Mouse (Mus musculus) midbrain, embryonic 11.5 days (tissue): ENCODE results near the gene Thsd4. TPM values are rescaled to one million over a fixed set of nuclear protein-coding genes. Genes with fewer than 3 reads are reported as not detected.

ENCODE experiments used
- ATAC-seq: fragments of 200-750 bp; cut with Nextera tagmentation; 2 replicates; pipeline ENCODE4 v1.8.0; 2017; ENCODE audit warnings: moderate TSS enrichment, moderate library complexity; ENCODE audit not compliant: low FRiP score
- DNase-seq: peaks from one replicate; pipeline ENCODE4 v3.0.0; 2015; ENCODE audit warnings: low spot score; ENCODE audit errors: missing footprints
- H3K27ac ChIP-seq: fragments of 300-500 bp; sonication (generic); 2 replicates; pipeline ENCODE4 v1.5.1; 2014; ENCODE audit warnings: low read depth, low read length
- H3K27me3 ChIP-seq: fragments of 300-500 bp; sonication (generic); 2 replicates; pipeline ENCODE4 v1.6.1; 2014; ENCODE audit warnings: mild to moderate bottlenecking, low read length, moderate library complexity, mixed read lengths; ENCODE audit not compliant: control insufficient read depth, insufficient read depth
- H3K36me3 ChIP-seq: fragments of 300-500 bp; sonication (generic); 2 replicates; pipeline ENCODE4 v1.6.1; 2014; ENCODE audit warnings: mild to moderate bottlenecking, low read length, moderate library complexity, mixed read lengths; ENCODE audit not compliant: control insufficient read depth, insufficient read depth
- H3K4me1 ChIP-seq: fragments of 300-500 bp; sonication (generic); 2 replicates; pipeline ENCODE4 v1.6.1; 2014; ENCODE audit warnings: low read length; ENCODE audit not compliant: control insufficient read depth, insufficient read depth
- H3K4me2 ChIP-seq: fragments of 300-500 bp; sonication (generic); 2 replicates; pipeline ENCODE4 v1.6.1; 2014; ENCODE audit warnings: mild to moderate bottlenecking, moderate library complexity
- H3K4me3 ChIP-seq: fragments of 300-500 bp; sonication (generic); 2 replicates; pipeline ENCODE4 v1.5.1; 2014; ENCODE audit warnings: low read depth, low read length
- H3K9ac ChIP-seq: fragments of 300-500 bp; sonication (generic); 2 replicates; pipeline ENCODE4 v1.6.1; 2014; ENCODE audit warnings: low read length
- H3K9me3 ChIP-seq: fragments of 300-500 bp; sonication (generic); 2 replicates; pipeline ENCODE4 v1.6.1; 2016; ENCODE audit warnings: low read length; ENCODE audit not compliant: control insufficient read depth
- WGBS: fragments of 180-500 bp; shearing (Covaris S2); extraction: QIAGEN DNeasy Blood & Tissue Kit; methylation state at CpG from one replicate; pipeline ENCODE4 v1.1.7; 2014; 5-methylcytosine and 5-hydroxymethylcytosine counted together
- polyA plus RNA-seq: library from polyadenylated mRNA; unstranded; fragments of >200 nt; fragmentation: Nextera tagmentation; extraction: Ambion mirVana; gene quantifications from 2 replicates; pipeline ENCODE4 v1.2.1, GENCODE M21; 2014

The Thsd4 gene
- polyA plus RNA-seq, 1 experiment from 2014 or later: 6.4 TPM

- H3K27me3 ChIP-seq: no peaks in the 10 kb centered on the region
- 85% methylated on average over 3 of the region's 3 CpGs for WGBS
- no peak overlapping the region for H3K9ac ChIP-seq
- no peaks in the 10 kb centered on the region for H3K9me3 ChIP-seq
- ATAC-seq (no peak), DNase-seq (no peak)
- no peak overlapping the region for H3K27ac ChIP-seq
- H3K36me3 ChIP-seq: no peaks in the 10 kb centered on the region
- no peaks in the 10 kb centered on the region for H3K4me1 ChIP-seq
- no peak overlapping the region for H3K4me3 ChIP-seq
- no peak overlapping the region for H3K4me2 ChIP-seq
Measured at GRCm38 (mm10) chr9:59985900-59986572, 535.8 kb downstream of the Thsd4 start.

- no peaks in the 10 kb centered on the region for H3K9me3 ChIP-seq
- WGBS: 68% methylated on average over 2 of the region's 2 CpGs
Measured at GRCm38 (mm10) chr9:59981116-59981515, 540.7 kb downstream of the Thsd4 start.

GRCm38 (mm10) chr9:59971263-59971662 lies 550.6 kb downstream of the Thsd4 start:
- ATAC-seq (no peak), DNase-seq (no peak)
- H3K9me3 ChIP-seq: no peaks in the 10 kb centered on the region
- no peak overlapping the region for H3K27ac ChIP-seq
- H3K4me3 ChIP-seq: no peak overlapping the region
- no peak overlapping the region for H3K9ac ChIP-seq
- whole genome bisulfite sequencing: 81% methylated on average over 4 of the region's 4 CpGs
- no peaks in the 10 kb centered on the region for H3K27me3 ChIP-seq
- H3K4me2 ChIP-seq: no peak overlapping the region
- no peaks in the 10 kb centered on the region for H3K4me1 ChIP-seq
- H3K36me3 ChIP-seq: no peaks in the 10 kb centered on the region

More at GRCm38 (mm10) chr9:59981116-59981515, 540.7 kb downstream of the Thsd4 start:
- no peak overlapping the region for H3K4me3 ChIP-seq
- DNase-seq (no peak), ATAC-seq (no peak)
- no peaks in the 10 kb centered on the region for H3K36me3 ChIP-seq
- H3K4me2 ChIP-seq: no peak overlapping the region
- H3K27ac ChIP-seq: no peak overlapping the region
- no peaks in the 10 kb centered on the region for H3K4me1 ChIP-seq
- H3K9ac ChIP-seq: no peak overlapping the region
- no peaks in the 10 kb centered on the region for H3K27me3 ChIP-seq

GRCm38 (mm10) chr9:59969383-59969782 lies 552.5 kb downstream of the Thsd4 start:
- 0 out of 2 replicates have a peak, but pooled peaks have one; percentile 58 for ATAC-seq
- DNase-seq: peak; percentile 91
- Histone ChIP-seq H3K27me3 (no peaks in the 10 kb centered on the region), H3K4me1 (no peaks in the 10 kb centered on the region), H3K36me3 (no peaks in the 10 kb centered on the region), H3K27ac (no peak overlapping the region), H3K9me3 (no peaks in the 10 kb centered on the region), H3K4me3 (no peak overlapping the region), H3K9ac (no peak overlapping the region), H3K4me2 (no peak overlapping the region)
- 26% methylated on average over 6 of the region's 6 CpGs for WGBS

- Histone ChIP-seq H3K27me3 (no peaks in the 10 kb centered on the region), H3K4me2 (no peak overlapping the region), H3K9me3 (no peaks in the 10 kb centered on the region), H3K27ac (no peak overlapping the region), H3K4me1 (no peaks in the 10 kb centered on the region), H3K4me3 (no peak overlapping the region), H3K36me3 (no peaks in the 10 kb centered on the region), H3K9ac (no peak overlapping the region)
- ATAC-seq (no peak), DNase-seq (no peak)
- 91% methylated on average over 10 of the region's 10 CpGs for WGBS
Measured at GRCm38 (mm10) chr9:59965046-59965445, 556.8 kb downstream of the Thsd4 start.

GRCm38 (mm10) chr9:59964367-59964766 lies 557.5 kb downstream of the Thsd4 start:
- Histone ChIP-seq H3K27ac (no peak overlapping the region), H3K27me3 (no peaks in the 10 kb centered on the region), H3K36me3 (no peaks in the 10 kb centered on the region), H3K9ac (no peak overlapping the region), H3K4me2 (no peak overlapping the region), H3K4me3 (no peak overlapping the region), H3K4me1 (no peaks in the 10 kb centered on the region), H3K9me3 (no peaks in the 10 kb centered on the region)
- 70% methylated on average over 3 of the region's 3 CpGs for WGBS
- ATAC-seq (no peak), DNase-seq (peak; percentile 64)

- Histone ChIP-seq H3K4me2 (no peak overlapping the region), H3K27me3 (no peaks in the 10 kb centered on the region), H3K4me3 (no peak overlapping the region), H3K9me3 (no peaks in the 10 kb centered on the region), H3K36me3 (no peaks in the 10 kb centered on the region), H3K4me1 (no peaks in the 10 kb centered on the region), H3K9ac (no peak overlapping the region), H3K27ac (no peak overlapping the region)
- 70% methylated on average over 14 of the region's 14 CpGs for WGBS
- DNase-seq: peak; percentile 74
- ATAC-seq: no peak
Measured at GRCm38 (mm10) chr9:59961201-59961955, 560.5 kb downstream of the Thsd4 start.

- Histone ChIP-seq H3K36me3 (no peaks in the 10 kb centered on the region), H3K9me3 (no peaks in the 10 kb centered on the region), H3K27me3 (no peaks in the 10 kb centered on the region), H3K4me1 (no peaks in the 10 kb centered on the region), H3K4me3 (no peak within 1 kb of the TSS), H3K27ac (no peak within 1 kb of the TSS), H3K4me2 (no peak within 1 kb of the TSS), H3K9ac (no peak within 1 kb of the TSS)
- ATAC-seq (no peak), DNase-seq (no peak)
- WGBS: 88% methylated on average over 10 of the region's 10 CpGs
Measured at GRCm38 (mm10) chr9:59960559-59960958, 561.3 kb downstream of the Thsd4 start, which contains the start of gene Nr2e3. TSS of gene Nr2e3 (minus strand) at chr9:59960659.

- DNase-seq (peak; percentile 100), ATAC-seq (peak; percentile 65)
- Histone ChIP-seq H3K4me3 (no peak overlapping the region), H3K4me1 (no peaks in the 10 kb centered on the region), H3K27ac (no peak overlapping the region), H3K4me2 (no peak overlapping the region), H3K9me3 (no peaks in the 10 kb centered on the region), H3K27me3 (no peaks in the 10 kb centered on the region), H3K36me3 (no peaks in the 10 kb centered on the region), H3K9ac (no peak overlapping the region)
- WGBS: 3% methylated on average over 8 of the region's 8 CpGs
Measured at GRCm38 (mm10) chr9:59959276-59959675, 562.6 kb downstream of the Thsd4 start.
